Mouse (Mus musculus) retina, postnatal 1 day (tissue): ENCODE results near the gene Tra2a.

Source experiments
- DNase-seq: peaks from one replicate; pipeline ENCODE4 v3.0.0-alpha.2; 2012

The Tra2a gene

GRCm38 (mm10) chr6:49228126-49228679 is 35.6 kb downstream of the Tra2a start:
- peak; percentile 71 for DNase-seq

GRCm38 (mm10) chr6:49227184-49227735 is 36.6 kb downstream of the Tra2a start:
- peak; percentile 68 for DNase-seq

- no peak for DNase-seq
Measured at GRCm38 (mm10) chr6:49225728-49226123, 38.1 kb downstream of the Tra2a start.

GRCm38 (mm10) chr6:49224923-49225727 is 38.7 kb downstream of the Tra2a start:
- no peak for DNase-seq

- no peak for DNase-seq
Measured at GRCm38 (mm10) chr6:49221906-49222305, 41.9 kb downstream of the Tra2a start.

DNA sequence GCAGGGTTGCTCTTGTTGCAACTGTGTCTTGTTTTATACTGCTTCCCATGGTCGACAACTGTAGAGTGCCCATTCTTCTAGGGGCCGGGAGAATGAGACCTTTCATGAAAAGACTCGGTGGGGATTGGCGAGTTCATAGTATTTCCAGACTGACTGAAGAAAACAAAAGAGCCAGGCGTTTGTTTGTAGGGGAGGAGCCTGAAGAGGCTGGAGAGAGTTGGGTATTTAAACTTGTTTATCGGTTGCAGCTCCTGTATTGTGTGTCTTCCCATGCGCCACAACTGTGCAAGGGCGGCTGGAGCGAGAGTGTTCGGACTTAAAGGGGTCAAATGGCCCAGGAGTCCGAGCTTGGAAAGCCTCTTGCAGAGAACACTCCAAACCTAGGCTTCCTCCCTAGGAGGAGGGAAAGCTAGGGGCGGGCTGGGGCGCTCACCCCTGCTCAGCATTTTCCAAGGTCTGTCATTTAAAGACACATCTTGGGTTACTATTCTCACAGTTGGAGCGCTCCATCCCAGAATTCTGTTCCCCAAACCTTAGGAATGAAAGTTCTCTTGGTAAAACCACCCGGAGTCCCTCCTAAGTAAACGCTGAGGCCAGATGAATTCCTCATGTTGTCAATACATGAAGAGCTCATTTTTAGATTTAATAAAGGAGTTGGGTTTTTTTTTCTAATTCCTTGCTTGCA is 43.8 kb downstream of the Tra2a start:
- DNase-seq = peak; percentile 61

GRCm38 (mm10) chr6:49219001-49219560 is 44.8 kb downstream of the Tra2a start:
- no peak for DNase-seq

DNA sequence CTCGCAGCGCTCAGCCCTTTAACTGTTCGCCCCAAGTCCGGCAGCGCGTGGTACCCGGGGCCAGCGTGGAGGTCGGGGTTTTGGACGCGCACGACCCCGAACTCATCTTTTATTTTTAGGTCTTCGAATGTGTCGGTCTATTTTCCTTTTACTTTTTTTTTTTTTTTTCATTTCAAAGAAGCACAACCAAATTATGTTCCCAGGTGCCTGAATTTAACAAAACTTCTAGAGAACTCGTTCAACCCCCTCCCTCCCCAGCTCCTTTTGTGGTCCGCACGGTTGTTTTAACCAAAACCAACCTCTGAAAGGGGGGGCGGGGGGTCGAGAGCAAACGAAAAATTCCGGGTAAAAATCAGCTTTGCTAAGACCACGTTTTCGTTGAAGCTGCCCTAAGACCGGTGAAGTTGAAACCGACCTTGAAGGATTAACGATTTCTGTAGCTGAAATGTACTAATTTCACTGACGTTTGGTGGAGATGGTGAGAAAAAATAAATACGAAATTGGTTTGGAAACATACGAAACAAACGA is 45.5 kb downstream of the Tra2a start:
- no peak for DNase-seq

GRCm38 (mm10) chr6:49217581-49218274 is 46.1 kb downstream of the Tra2a start:
- peak; percentile 99 for DNase-seq

DNA sequence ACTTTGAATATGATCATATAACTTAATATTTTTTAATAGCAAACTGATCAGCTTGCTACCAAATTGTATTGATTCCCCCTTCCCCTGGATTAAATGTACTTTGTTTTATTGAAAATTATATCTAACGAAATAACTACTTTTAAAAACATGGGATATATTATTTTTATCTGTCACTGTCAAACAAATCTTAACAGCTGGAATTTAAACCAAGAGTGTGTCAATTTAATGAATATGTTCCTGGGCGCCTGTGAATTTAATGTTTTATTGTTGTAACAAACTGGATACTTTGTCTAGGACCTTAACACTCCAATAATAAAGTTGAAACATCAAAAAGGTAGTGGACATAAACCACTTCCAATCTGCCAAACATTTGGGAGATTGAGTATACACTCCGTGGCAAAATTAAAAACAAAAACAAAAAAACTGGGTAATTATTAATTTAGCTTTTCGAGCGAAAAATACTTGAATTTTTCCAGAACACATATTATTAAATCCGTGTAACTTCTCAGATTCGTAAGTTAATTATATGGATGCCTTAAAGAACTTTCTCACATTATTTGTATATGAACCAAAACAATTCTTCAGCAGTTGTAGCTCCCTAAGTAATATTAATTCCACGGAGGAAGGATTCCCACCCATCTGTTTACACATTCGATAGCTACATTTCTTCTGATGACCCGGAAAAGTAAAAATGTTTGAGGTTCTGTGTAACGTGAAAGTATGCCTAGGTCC is 46.9 kb downstream of the Tra2a start:
- no peak for DNase-seq

DNA sequence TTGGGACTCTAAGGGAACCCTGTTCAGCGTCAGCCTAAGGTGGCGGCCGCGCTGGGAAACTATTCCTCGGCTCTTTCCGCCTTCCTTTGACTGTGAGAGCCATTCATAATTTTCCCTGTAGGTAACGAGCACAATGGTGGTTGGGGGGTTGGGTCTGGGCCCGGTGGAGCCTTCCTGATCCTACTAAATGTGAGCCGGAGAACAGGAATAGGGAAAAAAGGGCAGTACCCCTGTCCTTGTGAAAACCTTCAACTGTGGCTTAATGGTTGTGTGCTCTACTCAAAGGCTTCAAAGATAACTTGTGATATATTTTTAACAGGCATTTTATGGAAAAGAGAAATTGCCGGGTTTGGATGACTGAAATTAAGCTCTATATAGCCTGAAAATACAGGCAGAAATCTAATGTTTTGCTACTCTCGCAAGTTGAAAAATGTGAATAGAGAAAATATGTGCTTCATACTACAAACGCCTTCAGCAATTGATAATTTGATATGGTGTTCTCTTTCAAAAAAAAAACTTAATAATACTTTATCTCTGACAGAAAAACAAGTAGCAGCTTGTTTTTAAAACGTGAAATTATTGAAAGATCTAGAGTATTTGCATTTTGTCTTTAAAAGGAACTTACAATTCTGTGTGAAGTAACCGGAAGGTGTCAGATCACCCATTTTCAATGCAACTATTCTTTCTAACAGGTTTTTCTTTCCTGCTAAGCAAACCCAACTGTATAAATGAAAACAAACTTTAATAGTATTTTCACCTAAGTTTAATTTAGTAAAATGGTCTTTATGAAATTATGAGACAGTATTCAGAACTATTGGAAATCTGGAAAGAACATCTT is 47.9 kb downstream of the Tra2a start:
- DNase-seq = no peak

DNA sequence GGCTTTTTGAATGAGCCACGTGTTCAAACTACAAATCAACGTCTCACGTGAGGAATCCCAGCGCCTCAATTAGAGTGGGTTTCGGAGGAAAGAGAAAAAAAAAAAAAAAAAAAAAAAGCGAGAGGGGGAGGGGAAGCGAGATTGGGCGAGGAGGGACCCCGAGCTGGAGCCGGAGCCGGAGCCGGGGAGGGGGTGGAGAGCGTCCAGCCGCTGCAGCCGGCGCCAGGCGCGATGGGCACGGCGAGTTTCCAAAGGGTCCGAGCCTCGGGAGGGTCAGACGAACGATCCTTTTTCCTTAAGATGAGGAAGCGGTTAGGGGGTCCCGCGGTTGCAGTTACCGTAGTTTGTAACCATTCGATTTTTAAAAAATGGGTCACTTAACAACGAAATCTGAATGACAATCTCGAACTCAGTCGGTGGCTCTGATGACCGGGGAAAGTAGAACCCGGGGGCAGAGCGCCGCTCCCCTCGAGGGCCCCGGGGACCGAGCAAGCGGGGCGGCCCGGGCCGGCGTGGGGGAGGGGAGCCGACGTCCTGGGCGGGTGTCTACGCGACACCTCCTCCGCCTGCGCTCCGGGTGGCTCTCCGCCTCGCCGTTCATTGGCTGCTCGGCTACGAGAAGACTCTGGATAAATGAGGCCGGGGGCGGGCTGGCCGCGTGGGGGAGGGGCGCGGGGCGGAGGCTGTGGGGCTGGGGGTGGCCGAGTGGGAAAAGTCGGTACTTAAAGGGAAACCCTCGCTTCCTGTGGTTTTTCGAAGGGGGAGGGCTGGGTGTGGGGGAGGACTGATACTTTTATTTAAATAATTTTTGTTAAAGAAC is 48.7 kb downstream of the Tra2a start, which contains the start of gene Igf2bp3:
Gene Igf2bp3, minus strand, starts transcription at position 30 of the 820 bp plus-strand sequence.
- peak; percentile 96 for DNase-seq

GRCm38 (mm10) chr6:49214086-49214927 is 49.5 kb downstream of the Tra2a start:
- DNase-seq = peak; percentile 94

GRCm38 (mm10) chr6:49213581-49214085 is 50.2 kb downstream of the Tra2a start:
- peak; percentile 80 for DNase-seq

DNA sequence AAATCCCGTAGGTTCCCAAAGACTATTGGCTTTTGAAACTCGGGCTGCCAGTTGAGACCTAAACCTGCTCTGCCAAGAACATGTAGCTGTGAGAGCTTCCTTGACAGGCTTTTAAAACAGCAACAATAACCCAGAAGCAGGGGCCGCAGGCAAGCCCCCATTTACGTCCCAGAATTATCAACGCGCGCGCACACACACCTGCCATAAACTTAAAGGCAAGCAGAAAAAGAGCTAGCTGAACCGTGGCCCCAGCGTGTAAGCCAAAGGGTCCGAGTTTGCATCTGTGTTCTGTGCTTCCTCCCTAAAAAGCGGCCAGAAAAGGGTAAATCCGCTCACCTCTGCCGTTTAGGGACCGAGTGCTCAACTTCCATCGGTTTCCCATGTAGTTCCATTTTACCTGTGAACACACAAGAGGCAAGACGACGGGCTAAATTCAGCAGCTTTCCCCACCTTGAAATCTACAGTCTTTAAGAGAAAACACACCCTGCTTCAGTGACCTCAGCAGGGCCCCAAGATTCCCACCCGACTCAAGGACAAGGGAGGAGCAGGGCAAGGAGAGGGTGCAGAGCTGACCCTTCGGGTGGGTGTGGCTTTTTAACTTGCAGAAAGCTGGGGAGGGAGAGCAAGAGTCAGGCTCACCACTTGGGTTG is 50.8 kb downstream of the Tra2a start:
- no peak for DNase-seq

DNA sequence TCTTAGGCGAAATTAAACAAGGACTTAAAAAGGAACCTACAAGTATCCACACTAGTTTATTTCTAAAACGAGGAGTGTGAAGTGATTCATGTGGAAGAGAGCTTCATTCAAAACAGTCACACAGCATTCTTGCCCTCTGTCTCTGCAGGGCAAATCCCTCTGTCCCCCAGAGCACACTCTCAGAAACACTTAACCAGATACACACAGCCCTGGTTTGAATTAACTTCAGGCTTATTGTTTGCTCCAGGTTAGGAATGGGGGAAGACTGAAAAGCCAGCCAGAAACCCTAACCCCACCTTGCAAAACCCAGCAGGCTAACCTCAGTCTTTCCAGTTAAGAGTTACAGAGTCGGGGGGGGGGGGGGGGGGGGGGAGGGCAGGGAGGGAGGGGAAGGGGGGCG is 51.7 kb downstream of the Tra2a start:
- DNase-seq = no peak

GRCm38 (mm10) chr6:49211596-49211995 is 52.2 kb downstream of the Tra2a start:
- DNase-seq = no peak
